Mouse (Mus musculus) liver, postnatal 0 days (tissue): ENCODE data around the gene Fbxo36. TPM values are rescaled to one million over a fixed set of nuclear protein-coding genes. Genes with fewer than 3 reads are reported as not detected.

Source experiments
- ATAC-seq: fragments of 200-750 bp; cut with Nextera tagmentation; 2 replicates; pipeline ENCODE4 v1.8.0; 2017; ENCODE audit warnings: mild to moderate bottlenecking, moderate library complexity
- DNase-seq: peaks from one replicate; pipeline ENCODE4 v3.0.0-alpha.2; 2016
- H3K27ac ChIP-seq: fragments of 300-500 bp; sonication (generic); 2 replicates; pipeline ENCODE4 v1.5.1; 2014; ENCODE audit warnings: antibody characterized with exemption, moderate library complexity, mild to moderate bottlenecking, low read depth
- H3K27me3 ChIP-seq: fragments of 300-500 bp; sonication (generic); 2 replicates; pipeline ENCODE4 v1.6.1; 2014; ENCODE audit warnings: low read length, control low read depth, mixed read lengths; ENCODE audit not compliant: insufficient read depth
- H3K36me3 ChIP-seq: fragments of 300-500 bp; sonication (generic); replicated peaks from 2 replicates; pipeline ENCODE4 v1.6.1; 2014; ENCODE audit warnings: mild to moderate bottlenecking, control low read depth, low read length, moderate library complexity, mixed read lengths; ENCODE audit not compliant: insufficient read depth
- H3K4me1 ChIP-seq: fragments of 300-500 bp; sonication (generic); 2 replicates; pipeline ENCODE4 v1.6.1; 2014; ENCODE audit warnings: antibody characterized with exemption, mild to moderate bottlenecking, control low read depth; ENCODE audit not compliant: insufficient read depth
- H3K4me2 ChIP-seq: fragments of 300-500 bp; sonication (generic); 2 replicates; pipeline ENCODE4 v1.6.1; 2014; ENCODE audit warnings: low read depth, mild to moderate bottlenecking, low read length, moderate library complexity, mixed read lengths
- H3K4me3 ChIP-seq: fragments of 300-500 bp; sonication (generic); 2 replicates; pipeline ENCODE4 v1.5.1; 2014; ENCODE audit warnings: low read depth, low read length
- H3K9ac ChIP-seq: fragments of 300-500 bp; sonication (generic); replicated peaks from 2 replicates; pipeline ENCODE4 v1.6.1; 2014; ENCODE audit warnings: mild to moderate bottlenecking, moderate library complexity
- H3K9me3 ChIP-seq: fragments of 300-500 bp; sonication (generic); 2 replicates; pipeline ENCODE4 v1.6.1; 2016; ENCODE audit warnings: mild to moderate bottlenecking, control low read depth, low read length, mixed read lengths
- CTCF ChIP-seq: sonication (generic); IDR thresholded peaks from 2 replicates; pipeline ENCODE4 v1.5.1; 2016; ENCODE audit warnings: antibody characterized with exemption, low read depth
- EP300 ChIP-seq: IDR thresholded peaks from 2 replicates; pipeline ENCODE4 v1.6.1; 2016; ENCODE audit warnings: antibody characterized with exemption, low read depth, mild to moderate bottlenecking
- WGBS: fragments of 180-500 bp; shearing (Covaris S2); extraction: QIAGEN DNeasy Blood & Tissue Kit; methylation state at CpG from one replicate; pipeline ENCODE4 v1.1.7; 2014; ENCODE audit not compliant: insufficient replicate concordance; 5-methylcytosine and 5-hydroxymethylcytosine counted together
- polyA plus RNA-seq: library from polyadenylated mRNA; unstranded; fragments of >200 nt; fragmentation: Nextera tagmentation; extraction: Ambion mirVana; gene quantifications from 2 replicates; pipeline ENCODE4 v1.2.1, GENCODE M21; 2015

Gene Fbxo36
- polyA plus RNA-seq, 1 experiment from 2014 or later: 16.4 TPM

DNA sequence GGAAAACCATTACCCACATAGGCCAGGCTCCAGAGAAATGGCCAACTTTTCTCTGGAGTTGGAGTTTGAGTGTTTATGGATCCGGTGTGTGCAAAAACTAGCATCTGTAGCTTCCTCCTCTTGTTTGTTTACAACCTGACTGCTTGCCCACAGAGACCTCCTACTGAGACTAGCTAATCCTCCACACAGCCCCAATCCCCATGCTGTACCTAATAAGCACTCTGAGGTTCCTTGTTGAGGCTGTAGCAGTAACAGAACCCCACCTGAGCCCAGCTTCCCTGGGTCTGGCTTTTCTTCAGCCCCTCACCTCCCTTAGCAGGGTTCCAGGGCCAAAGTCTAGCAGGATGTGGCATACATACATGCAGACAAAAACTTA is 21.6 kb downstream of the Fbxo36 start:
- DNase-seq (no peak), ATAC-seq (no peak)
- TF ChIP-seq CTCF (no peak), EP300 (no peak)
- Histone ChIP-seq H3K27me3 (no peaks in the 10 kb centered on the region), H3K27ac (no peak overlapping the region), H3K4me3 (no peak overlapping the region), H3K4me2 (no peak overlapping the region), H3K9ac (no peak overlapping the region), H3K4me1 (peaks cover 12% of the 10 kb centered on the region), H3K36me3 (no peaks in the 10 kb centered on the region), H3K9me3 (no peaks in the 10 kb centered on the region)
- WGBS: 64% methylated on average over 1 of the region's 1 CpGs

DNA sequence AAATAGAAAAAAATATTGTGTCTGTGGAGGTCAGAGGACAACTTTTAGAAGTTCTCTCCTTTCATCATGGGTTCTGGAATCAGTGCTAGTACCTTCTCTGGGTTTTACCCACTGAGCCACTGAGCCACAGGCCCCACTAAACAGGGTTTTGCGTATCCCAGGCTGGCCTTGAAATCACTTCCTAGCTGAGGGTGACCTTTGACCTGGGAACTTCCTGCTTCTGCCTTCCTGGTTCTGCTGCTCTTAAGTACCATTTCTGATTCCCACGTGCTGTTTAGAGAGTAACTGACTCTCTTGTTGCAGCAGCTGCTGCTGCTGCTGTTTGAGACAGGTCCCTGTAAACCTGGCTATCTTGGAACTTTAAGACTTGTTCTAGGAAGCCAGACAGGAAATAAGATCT is 25.0 kb downstream of the Fbxo36 start:
- no peak for DNase-seq
- Histone ChIP-seq H3K27me3 (no peaks in the 10 kb centered on the region), H3K4me2 (no peak overlapping the region), H3K4me3 (no peak overlapping the region), H3K4me1 (peaks cover 12% of the 10 kb centered on the region), H3K9me3 (no peaks in the 10 kb centered on the region), H3K36me3 (no peaks in the 10 kb centered on the region), H3K27ac (no peak overlapping the region), H3K9ac (no peak overlapping the region)
- TF ChIP-seq EP300: no peak
- no peak for TF ChIP-seq CTCF
- 34% methylated on average over 2 of the region's 2 CpGs for WGBS
- no peak for ATAC-seq

DNA sequence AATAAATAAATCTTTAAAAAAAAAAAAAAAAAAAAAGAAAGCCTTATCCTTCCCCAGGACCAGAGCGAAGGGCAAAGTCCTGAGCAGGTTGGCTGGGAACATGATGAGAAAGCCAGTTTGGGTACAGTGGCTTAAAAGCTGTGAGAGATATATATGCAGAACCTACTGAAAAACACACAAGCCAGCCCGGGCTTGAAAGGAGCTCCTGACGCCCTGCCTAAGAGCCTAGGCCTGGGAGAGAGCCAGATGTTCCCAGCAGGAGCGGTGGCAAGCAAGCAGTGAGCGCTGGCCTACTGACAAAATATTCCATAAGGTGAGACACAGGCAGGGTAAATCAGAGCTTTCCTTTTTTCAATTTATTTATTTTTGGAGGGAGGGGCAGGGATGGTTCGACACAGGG is 26.6 kb downstream of the Fbxo36 start:
- H3K4me1 ChIP-seq: peaks cover 1% of the 10 kb centered on the region
- H3K27ac ChIP-seq: no peak overlapping the region
- DNase-seq (no peak), ATAC-seq (no peak)
- TF ChIP-seq EP300: no peak
- TF ChIP-seq CTCF: no peak
- H3K9ac ChIP-seq: no peak overlapping the region
- 87% methylated on average over 6 of the region's 6 CpGs for WGBS
- no peaks in the 10 kb centered on the region for H3K36me3 ChIP-seq
- no peak overlapping the region for H3K4me2 ChIP-seq
- no peaks in the 10 kb centered on the region for H3K27me3 ChIP-seq
- no peak overlapping the region for H3K4me3 ChIP-seq
- no peaks in the 10 kb centered on the region for H3K9me3 ChIP-seq

DNA sequence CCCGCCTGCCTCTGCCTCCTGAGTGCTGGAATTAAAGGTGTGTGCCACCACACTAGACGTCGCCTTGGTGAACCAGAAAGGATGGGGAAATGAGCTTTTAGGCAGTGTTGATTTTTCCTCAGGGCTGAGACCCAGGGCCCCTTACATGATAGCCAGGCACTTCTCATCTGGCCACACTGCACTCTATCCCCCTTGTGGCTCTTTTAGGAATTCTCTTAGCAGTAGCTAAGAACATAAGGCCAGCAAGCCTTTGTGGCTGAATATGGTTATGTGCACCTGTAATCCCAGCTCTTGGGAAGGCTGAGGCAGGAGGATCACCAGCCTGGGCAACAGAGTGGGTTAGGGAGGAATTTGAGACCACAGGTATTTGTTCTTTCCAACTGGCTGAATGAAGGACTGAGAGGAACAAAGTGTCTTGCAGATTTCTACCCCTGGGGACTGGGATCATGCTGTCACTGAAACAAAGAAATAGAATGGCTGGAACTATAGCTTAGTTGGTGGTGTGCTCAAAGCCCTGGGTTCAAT is 27.1 kb downstream of the Fbxo36 start:
- no peaks in the 10 kb centered on the region for H3K36me3 ChIP-seq
- TF ChIP-seq EP300 (no peak), CTCF (no peak; the same call in 1 of the 2 replicates)
- DNase-seq (no peak), ATAC-seq (no peak)
- WGBS: 92% methylated on average over 3 of the region's 3 CpGs
- no peaks in the 10 kb centered on the region for H3K27me3 ChIP-seq
- no peak overlapping the region for H3K9ac ChIP-seq
- no peak overlapping the region for H3K27ac ChIP-seq
- no peak overlapping the region for H3K4me3 ChIP-seq
- no peaks in the 10 kb centered on the region for H3K9me3 ChIP-seq
- peaks cover 3% of the 10 kb centered on the region; the same call in 1 of the 2 replicates for H3K4me1 ChIP-seq
- H3K4me2 ChIP-seq: no peak overlapping the region

DNA sequence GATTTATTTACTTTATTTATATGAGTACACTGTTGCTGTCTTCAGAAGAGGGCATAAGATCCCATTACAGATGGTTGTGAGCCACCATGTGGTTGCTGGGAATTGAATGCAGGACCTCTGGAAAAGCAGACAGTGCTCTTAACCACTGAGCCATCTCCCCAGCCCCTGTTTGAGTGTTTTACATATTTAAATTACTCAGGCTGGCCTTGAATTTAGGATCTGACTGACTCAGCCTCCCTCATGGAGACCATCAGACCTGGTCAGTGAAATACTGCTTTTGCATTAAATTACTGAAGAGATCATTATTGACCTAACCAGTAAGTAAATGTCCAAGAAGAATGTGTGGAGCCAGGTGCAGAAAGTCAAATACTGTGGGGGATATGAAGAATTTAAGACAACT is 28.7 kb downstream of the Fbxo36 start:
- ATAC-seq: no peak
- no peaks in the 10 kb centered on the region for H3K36me3 ChIP-seq
- TF ChIP-seq EP300 (no peak), CTCF (no peak)
- no peak overlapping the region for H3K4me3 ChIP-seq
- no peaks in the 10 kb centered on the region for H3K27me3 ChIP-seq
- peaks cover 3% of the 10 kb centered on the region; the same call in 1 of the 2 replicates for H3K4me1 ChIP-seq
- no peak overlapping the region for H3K4me2 ChIP-seq
- H3K27ac ChIP-seq: no peak overlapping the region
- no peak for DNase-seq
- H3K9ac ChIP-seq: no peak overlapping the region
- no peaks in the 10 kb centered on the region for H3K9me3 ChIP-seq

DNA sequence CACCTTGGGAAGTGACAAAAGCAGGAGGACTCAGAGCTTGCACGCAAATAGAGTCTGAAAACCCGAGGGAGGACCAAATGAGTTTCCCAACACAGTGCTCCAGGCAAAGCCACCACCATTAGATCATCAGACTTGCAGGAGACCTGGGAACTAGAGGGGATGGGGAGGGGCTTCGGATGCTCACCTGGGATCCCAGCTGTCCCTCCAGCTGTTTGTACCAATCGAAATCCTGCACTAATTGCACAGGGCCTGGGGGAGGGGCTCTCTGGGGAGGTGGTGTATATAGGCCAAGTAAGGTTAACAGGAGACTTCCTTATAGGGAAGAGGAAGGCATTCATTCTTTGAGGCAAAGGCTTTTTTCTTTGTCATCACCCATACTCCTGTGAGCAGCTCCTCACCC is 29.2 kb downstream of the Fbxo36 start:
- no peaks in the 10 kb centered on the region for H3K9me3 ChIP-seq
- ATAC-seq: no peak
- no peaks in the 10 kb centered on the region for H3K36me3 ChIP-seq
- no peak overlapping the region for H3K9ac ChIP-seq
- WGBS: 55% methylated on average over 4 of the region's 4 CpGs
- no peak overlapping the region for H3K4me3 ChIP-seq
- no peak overlapping the region for H3K4me2 ChIP-seq
- DNase-seq: no peak
- no peaks in the 10 kb centered on the region for H3K27me3 ChIP-seq
- no peak overlapping the region for H3K27ac ChIP-seq
- TF ChIP-seq CTCF: no peak
- TF ChIP-seq EP300: no peak
- H3K4me1 ChIP-seq: peaks cover 3% of the 10 kb centered on the region; the same call in 1 of the 2 replicates

DNA sequence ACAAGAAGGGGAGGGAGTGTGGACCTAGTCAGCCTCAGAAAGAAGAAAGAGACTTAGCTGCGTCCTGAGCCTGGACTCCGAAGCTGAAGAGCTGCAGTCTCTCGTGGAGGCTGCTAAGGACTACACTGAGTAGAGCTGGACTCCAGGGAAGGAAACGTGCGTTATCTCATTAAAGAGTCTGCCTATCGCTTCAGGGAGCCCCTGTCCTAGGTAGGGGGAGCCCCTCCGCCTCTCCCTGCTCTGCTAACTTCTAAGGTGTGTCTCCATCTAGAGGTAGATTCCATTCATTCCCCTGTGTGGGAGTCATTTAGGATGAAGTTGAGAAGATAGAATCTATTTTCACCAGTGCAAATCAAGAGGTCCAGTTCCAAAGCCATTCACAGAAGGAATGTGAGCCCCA is 29.9 kb downstream of the Fbxo36 start:
- H3K4me2 ChIP-seq: no peak overlapping the region
- no peak overlapping the region for H3K9ac ChIP-seq
- no peak overlapping the region for H3K27ac ChIP-seq
- 45% methylated on average over 7 of the region's 7 CpGs for WGBS
- H3K9me3 ChIP-seq: no peaks in the 10 kb centered on the region
- DNase-seq (no peak), ATAC-seq (no peak)
- H3K4me1 ChIP-seq: peaks cover 3% of the 10 kb centered on the region; the same call in 1 of the 2 replicates
- no peaks in the 10 kb centered on the region for H3K27me3 ChIP-seq
- H3K4me3 ChIP-seq: no peak overlapping the region
- TF ChIP-seq EP300 (no peak), CTCF (peak; percentile 21; the same call in 1 of the 2 replicates)
- H3K36me3 ChIP-seq: no peaks in the 10 kb centered on the region
